Mouse (Mus musculus): ENCODE results near the gene Ormdl3. TPM values are rescaled to one million over a fixed set of nuclear protein-coding genes. Genes with fewer than 3 reads are reported as not detected.
A peak's percentile ranks its signal among the peaks of the same experiment; 100 is the strongest.

Gene Ormdl3
- polyA plus RNA-seq, 1 experiment, result 111 TPM

- no peak overlapping the region for H3K4me3 ChIP-seq (ENCODE audit: control insufficient read depth, low read depth, low read length)
- H3K4me1 ChIP-seq (ENCODE audit: control insufficient read depth, insufficient read depth, low read length), result no peaks in the 10 kb centered on the region; the same call in none of the 2 replicates
- TF ChIP-seq CTCF (IDR thresholded peaks at IDR 0.05; ENCODE audit: control insufficient read depth, insufficient read depth, insufficient replicate concordance, low read depth, low read length) (no peak), POLR2A (IDR thresholded peaks at IDR 0.05; ENCODE audit: control insufficient read depth, low read depth, low read length) (no peak)
- H3K36me3 ChIP-seq (ENCODE audit: control insufficient read depth, insufficient read depth, low read length), result no peaks in the 10 kb centered on the region
- no peaks in the 10 kb centered on the region for H3K27me3 ChIP-seq (ENCODE audit: control insufficient read depth, insufficient read depth, low read length)
- no peak overlapping the region for H3K27ac ChIP-seq (ENCODE audit: control insufficient read depth, insufficient read depth, low read depth, low read length)
Observed at GRCm38 (mm10) chr11:98582551-98583264, 4.5 kb downstream of the Ormdl3 start.

GRCm38 (mm10) chr11:98582030-98582388 is 5.2 kb downstream of the Ormdl3 start:
- H3K27me3 ChIP-seq (ENCODE audit: control insufficient read depth, insufficient read depth, low read length), result no peaks in the 10 kb centered on the region
- H3K27ac ChIP-seq (ENCODE audit: control insufficient read depth, insufficient read depth, low read depth, low read length), result no peak overlapping the region
- no peak overlapping the region for H3K4me3 ChIP-seq (ENCODE audit: control insufficient read depth, low read depth, low read length)
- no peaks in the 10 kb centered on the region for H3K36me3 ChIP-seq (ENCODE audit: control insufficient read depth, insufficient read depth, low read length)
- H3K4me1 ChIP-seq (ENCODE audit: control insufficient read depth, insufficient read depth, low read length), result no peaks in the 10 kb centered on the region; the same call in 1 of the 2 replicates
- TF ChIP-seq POLR2A (IDR thresholded peaks at IDR 0.05; ENCODE audit: control insufficient read depth, low read depth, low read length) (no peak), CTCF (IDR thresholded peaks at IDR 0.05; ENCODE audit: control insufficient read depth, insufficient read depth, insufficient replicate concordance, low read depth, low read length) (no peak)

- no peak for TF ChIP-seq CTCF (IDR thresholded peaks at IDR 0.05; ENCODE audit: control insufficient read depth, insufficient read depth, insufficient replicate concordance, low read depth, low read length)
- no peak for TF ChIP-seq POLR2A (IDR thresholded peaks at IDR 0.05; ENCODE audit: control insufficient read depth, low read depth, low read length)
- no peaks in the 10 kb centered on the region; the same call in 1 of the 2 replicates for H3K4me1 ChIP-seq (ENCODE audit: control insufficient read depth, insufficient read depth, low read length)
- no peaks in the 10 kb centered on the region for H3K27me3 ChIP-seq (ENCODE audit: control insufficient read depth, insufficient read depth, low read length)
- no peak overlapping the region for H3K27ac ChIP-seq (ENCODE audit: control insufficient read depth, insufficient read depth, low read depth, low read length)
- no peaks in the 10 kb centered on the region for H3K36me3 ChIP-seq (ENCODE audit: control insufficient read depth, insufficient read depth, low read length)
- H3K4me3 ChIP-seq (ENCODE audit: control insufficient read depth, low read depth, low read length), result no peak overlapping the region
Observed at GRCm38 (mm10) chr11:98581286-98582029, 5.7 kb downstream of the Ormdl3 start.

- no peaks in the 10 kb centered on the region for H3K36me3 ChIP-seq (ENCODE audit: control insufficient read depth, insufficient read depth, low read length)
- H3K4me1 ChIP-seq (ENCODE audit: control insufficient read depth, insufficient read depth, low read length), result no peaks in the 10 kb centered on the region; the same call in 1 of the 2 replicates
- H3K4me3 ChIP-seq (ENCODE audit: control insufficient read depth, low read depth, low read length), result no peak overlapping the region
- H3K27me3 ChIP-seq (ENCODE audit: control insufficient read depth, insufficient read depth, low read length), result no peaks in the 10 kb centered on the region
- TF ChIP-seq POLR2A (IDR thresholded peaks at IDR 0.05; ENCODE audit: control insufficient read depth, low read depth, low read length) (no peak), CTCF (IDR thresholded peaks at IDR 0.05; ENCODE audit: control insufficient read depth, insufficient read depth, insufficient replicate concordance, low read depth, low read length) (no peak)
- no peak overlapping the region for H3K27ac ChIP-seq (ENCODE audit: control insufficient read depth, insufficient read depth, low read depth, low read length)
Observed at GRCm38 (mm10) chr11:98580301-98581121, 6.7 kb downstream of the Ormdl3 start.

DNA sequence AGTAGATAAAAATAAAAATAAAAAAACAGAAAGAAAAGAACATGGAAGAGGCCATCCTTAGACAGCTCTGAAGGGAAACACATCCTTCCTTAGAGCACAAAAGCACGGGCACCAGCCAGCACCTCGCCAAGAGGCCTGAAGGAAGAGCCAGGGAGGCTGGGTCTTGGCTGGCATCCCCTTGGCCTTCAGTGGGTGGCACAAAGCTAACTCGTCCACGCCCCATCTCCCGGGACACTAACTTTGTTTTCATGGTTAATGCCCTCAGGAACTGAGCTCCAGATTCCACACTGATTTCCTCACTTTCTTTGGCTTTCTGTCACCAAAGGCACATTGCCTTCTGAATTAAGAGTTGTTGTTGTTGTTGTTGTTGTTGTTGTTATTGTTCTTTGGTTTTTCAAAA is 9.4 kb downstream of the Ormdl3 start:
- no peak overlapping the region for H3K4me3 ChIP-seq (ENCODE audit: control insufficient read depth, low read depth, low read length)
- no peaks in the 10 kb centered on the region for H3K36me3 ChIP-seq (ENCODE audit: control insufficient read depth, insufficient read depth, low read length)
- no peak overlapping the region for H3K27ac ChIP-seq (ENCODE audit: control insufficient read depth, insufficient read depth, low read depth, low read length)
- no peaks in the 10 kb centered on the region; the same call in 1 of the 2 replicates for H3K4me1 ChIP-seq (ENCODE audit: control insufficient read depth, insufficient read depth, low read length)
- H3K27me3 ChIP-seq (ENCODE audit: control insufficient read depth, insufficient read depth, low read length), result no peaks in the 10 kb centered on the region
- TF ChIP-seq POLR2A (IDR thresholded peaks at IDR 0.05; ENCODE audit: control insufficient read depth, low read depth, low read length), result no peak
- no peak for TF ChIP-seq CTCF (IDR thresholded peaks at IDR 0.05; ENCODE audit: control insufficient read depth, insufficient read depth, insufficient replicate concordance, low read depth, low read length)

DNA sequence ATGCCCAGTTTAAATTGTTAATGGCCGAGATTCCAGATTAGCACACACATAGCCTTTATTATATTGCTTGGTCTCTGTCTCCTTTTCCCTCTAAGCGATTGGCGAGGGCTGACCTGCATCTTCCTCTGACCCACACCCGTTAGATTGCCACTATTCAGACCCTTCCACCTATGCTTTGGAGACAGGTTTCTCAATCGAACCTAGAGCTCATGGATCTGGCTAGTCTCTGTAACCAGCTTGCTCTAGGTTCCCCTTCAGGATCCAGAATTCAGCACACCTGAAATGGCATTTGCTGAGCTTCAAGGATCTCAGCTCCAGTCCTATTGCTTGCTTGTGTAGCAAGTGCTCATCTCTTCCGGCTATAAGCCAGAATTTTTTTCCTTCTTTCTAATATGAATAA is 17.7 kb downstream of the Ormdl3 start:
- TF ChIP-seq CTCF (IDR thresholded peaks at IDR 0.05; ENCODE audit: control insufficient read depth, insufficient read depth, insufficient replicate concordance, low read depth, low read length) (no peak), POLR2A (IDR thresholded peaks at IDR 0.05; ENCODE audit: control insufficient read depth, low read depth, low read length) (no peak)
- Histone ChIP-seq H3K27ac (ENCODE audit: control insufficient read depth, insufficient read depth, low read depth, low read length) (no peak overlapping the region), H3K4me1 (ENCODE audit: control insufficient read depth, insufficient read depth, low read length) (no peaks in the 10 kb centered on the region; the same call in 1 of the 2 replicates), H3K4me3 (ENCODE audit: control insufficient read depth, low read depth, low read length) (no peak overlapping the region; the same call in 1 of the 2 replicates), H3K27me3 (ENCODE audit: control insufficient read depth, insufficient read depth, low read length) (no peaks in the 10 kb centered on the region), H3K36me3 (ENCODE audit: control insufficient read depth, insufficient read depth, low read length) (no peaks in the 10 kb centered on the region)

DNA sequence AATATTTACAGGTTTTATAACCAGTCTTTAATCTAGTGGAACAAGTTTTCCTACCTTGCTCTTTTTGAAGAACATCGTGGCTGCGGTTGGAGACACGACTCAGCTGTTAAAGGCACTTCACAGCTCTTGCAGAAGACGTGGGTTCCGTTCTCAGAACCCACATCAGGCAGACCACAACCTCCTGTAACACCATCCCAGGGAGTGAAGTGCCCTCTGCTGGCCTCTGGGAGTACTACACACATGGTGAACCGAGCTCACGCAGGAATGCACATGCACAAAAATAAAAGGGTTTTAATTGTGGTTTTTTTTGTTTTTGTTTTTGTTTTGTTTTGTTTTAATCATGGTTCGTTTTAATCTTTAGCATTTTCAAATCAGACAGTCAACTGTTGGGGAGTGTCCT is 18.8 kb downstream of the Ormdl3 start:
- Histone ChIP-seq H3K27ac (ENCODE audit: control insufficient read depth, insufficient read depth, low read depth, low read length) (no peak overlapping the region), H3K4me1 (ENCODE audit: control insufficient read depth, insufficient read depth, low read length) (no peaks in the 10 kb centered on the region; the same call in 1 of the 2 replicates), H3K4me3 (ENCODE audit: control insufficient read depth, low read depth, low read length) (no peak overlapping the region), H3K27me3 (ENCODE audit: control insufficient read depth, insufficient read depth, low read length) (no peaks in the 10 kb centered on the region), H3K36me3 (ENCODE audit: control insufficient read depth, insufficient read depth, low read length) (no peaks in the 10 kb centered on the region)
- TF ChIP-seq CTCF (IDR thresholded peaks at IDR 0.05; ENCODE audit: control insufficient read depth, insufficient read depth, insufficient replicate concordance, low read depth, low read length), result peak; percentile 85; the same call in 1 of the 2 replicates
- TF ChIP-seq POLR2A (IDR thresholded peaks at IDR 0.05; ENCODE audit: control insufficient read depth, low read depth, low read length), result no peak

Data from testis, adult 2 months (tissue).